Mouse (Mus musculus): Measurements from ENCODE around the gene Snx5. TPM values are rescaled to one million over a fixed set of nuclear protein-coding genes. Genes with fewer than 3 reads are reported as not detected.

The Snx5 gene
- polyA plus RNA-seq, 1 experiment from 2014 or later, result 120 TPM

DNA sequence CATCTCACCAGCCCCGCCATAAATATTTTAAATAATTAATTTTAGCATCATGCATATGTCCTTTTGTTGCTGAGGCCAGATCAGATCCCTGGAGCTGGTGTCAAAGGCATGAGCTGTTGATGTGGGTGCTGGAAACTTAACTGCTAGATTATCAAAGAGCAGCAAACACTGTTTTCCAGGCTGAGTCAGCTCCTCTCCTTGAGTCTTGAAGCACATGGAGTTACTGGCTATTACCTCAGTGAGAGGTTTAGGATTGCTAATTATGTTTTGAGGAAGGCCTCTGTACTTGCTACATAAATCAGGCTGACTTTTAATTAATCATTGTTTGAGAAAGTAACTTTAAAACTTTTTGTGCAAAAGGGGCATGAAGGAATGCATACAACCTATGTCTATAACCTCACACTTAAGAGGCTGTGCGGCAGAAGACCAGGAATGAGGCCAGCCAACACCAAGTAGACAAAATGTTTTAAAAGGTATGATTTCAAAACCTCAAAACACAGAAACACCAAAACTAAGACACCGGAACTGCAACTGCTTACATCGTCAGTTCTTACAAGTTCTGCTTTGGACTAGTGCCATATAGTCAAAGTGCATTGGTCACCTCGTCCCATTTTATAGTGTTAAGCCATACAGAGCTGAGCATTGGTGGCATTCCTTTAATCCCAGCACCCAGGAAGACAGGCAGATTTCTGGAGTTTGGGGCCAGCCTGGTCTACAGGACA lies 6.1 kb downstream of the Snx5 start:
- H3K4me3 ChIP-seq, result no peak overlapping the region
- no peak overlapping the region for H3K27ac ChIP-seq (replicated peaks)
- DNase-seq (ENCODE audit: low spot score), result no peak
- peaks cover 37% of the 10 kb centered on the region for H3K4me1 ChIP-seq
- no peaks in the 10 kb centered on the region for H3K9me3 ChIP-seq (replicated peaks)
- peaks cover 85% of the 10 kb centered on the region for H3K36me3 ChIP-seq
- 85% methylated on average over 5 of the region's 5 CpGs for WGBS
- no peaks in the 10 kb centered on the region for H3K27me3 ChIP-seq (ENCODE audit: low read depth, poor library complexity, severe bottlenecking)

GRCm38 (mm10) chr2:144262837-144263236 lies 7.9 kb downstream of the Snx5 start:
- Histone ChIP-seq H3K36me3 (peaks cover 96% of the 10 kb centered on the region), H3K27me3 (ENCODE audit: low read depth, poor library complexity, severe bottlenecking) (no peaks in the 10 kb centered on the region), H3K9me3 (replicated peaks) (no peaks in the 10 kb centered on the region), H3K4me3 (no peak overlapping the region), H3K27ac (replicated peaks) (no peak overlapping the region), H3K4me1 (peaks cover 22% of the 10 kb centered on the region)
- no peak for DNase-seq (ENCODE audit: low spot score)
- 94% methylated on average over 2 of the region's 2 CpGs for WGBS

GRCm38 (mm10) chr2:144250111-144250510 lies 20.6 kb downstream of the Snx5 start:
- Histone ChIP-seq H3K4me3 (no peak overlapping the region), H3K36me3 (peaks cover 64% of the 10 kb centered on the region), H3K27me3 (ENCODE audit: low read depth, poor library complexity, severe bottlenecking) (no peaks in the 10 kb centered on the region), H3K27ac (replicated peaks) (no peak overlapping the region), H3K4me1 (no peaks in the 10 kb centered on the region; the same call in 1 of the 2 replicates), H3K9me3 (replicated peaks) (no peaks in the 10 kb centered on the region)
- no peak for DNase-seq (ENCODE audit: low spot score)

DNA sequence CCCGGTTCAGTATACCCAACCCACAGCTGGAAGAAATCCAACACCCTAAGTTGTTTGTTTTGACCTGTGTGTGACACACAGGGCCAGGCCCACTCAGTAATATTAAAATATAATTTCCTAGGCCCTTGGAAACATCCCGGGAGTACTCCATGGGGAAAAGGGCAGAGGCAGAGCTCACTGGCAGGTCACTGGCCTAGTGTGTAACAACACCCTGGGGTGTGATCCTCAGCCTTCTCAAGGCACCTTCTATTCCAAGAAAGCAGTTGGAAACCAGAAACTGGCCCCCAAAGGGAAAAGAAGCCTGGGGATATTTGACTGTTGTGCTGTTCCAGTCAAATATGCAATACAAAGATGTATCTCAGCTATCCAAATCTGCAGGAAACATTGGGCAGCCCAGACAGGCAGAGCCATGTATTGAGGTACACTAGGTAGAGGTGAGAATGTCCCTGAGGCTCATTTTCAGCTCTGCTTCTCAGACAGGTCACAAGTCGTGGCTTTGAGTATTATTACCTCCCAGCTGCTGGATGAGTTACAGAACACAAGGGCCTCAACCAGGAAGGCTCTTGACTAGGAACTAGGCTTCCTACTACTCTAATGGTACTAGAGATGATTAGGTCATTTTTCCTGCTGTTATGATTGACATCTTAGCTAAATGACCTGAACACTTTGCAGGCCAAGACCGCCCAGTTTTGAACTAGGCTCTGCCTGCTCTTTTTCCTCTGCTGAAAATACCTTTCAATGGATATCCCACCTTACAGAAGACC lies 21.9 kb downstream of the Snx5 start:
- H3K27me3 ChIP-seq (ENCODE audit: low read depth, poor library complexity, severe bottlenecking), result no peaks in the 10 kb centered on the region
- no peak overlapping the region for H3K4me3 ChIP-seq
- H3K36me3 ChIP-seq, result peaks cover 50% of the 10 kb centered on the region
- no peaks in the 10 kb centered on the region; the same call in 1 of the 2 replicates for H3K4me1 ChIP-seq
- no peak for DNase-seq (ENCODE audit: low spot score)
- H3K27ac ChIP-seq (replicated peaks), result no peak overlapping the region
- 43% methylated on average over 4 of the region's 4 CpGs for WGBS
- H3K9me3 ChIP-seq (replicated peaks), result no peaks in the 10 kb centered on the region

GRCm38 (mm10) chr2:144247337-144247978 lies 23.2 kb downstream of the Snx5 start:
- Histone ChIP-seq H3K27me3 (ENCODE audit: low read depth, poor library complexity, severe bottlenecking) (no peaks in the 10 kb centered on the region), H3K9me3 (replicated peaks) (no peaks in the 10 kb centered on the region), H3K36me3 (peaks cover 37% of the 10 kb centered on the region), H3K4me1 (no peaks in the 10 kb centered on the region; the same call in 1 of the 2 replicates), H3K27ac (replicated peaks) (0 out of 2 replicates have a peak overlapping the region, but pooled peaks have one; percentile 10), H3K4me3 (no peak overlapping the region)
- WGBS, result 54% methylated on average over 5 of the region's 5 CpGs
- DNase-seq (ENCODE audit: low spot score), result no peak

DNA sequence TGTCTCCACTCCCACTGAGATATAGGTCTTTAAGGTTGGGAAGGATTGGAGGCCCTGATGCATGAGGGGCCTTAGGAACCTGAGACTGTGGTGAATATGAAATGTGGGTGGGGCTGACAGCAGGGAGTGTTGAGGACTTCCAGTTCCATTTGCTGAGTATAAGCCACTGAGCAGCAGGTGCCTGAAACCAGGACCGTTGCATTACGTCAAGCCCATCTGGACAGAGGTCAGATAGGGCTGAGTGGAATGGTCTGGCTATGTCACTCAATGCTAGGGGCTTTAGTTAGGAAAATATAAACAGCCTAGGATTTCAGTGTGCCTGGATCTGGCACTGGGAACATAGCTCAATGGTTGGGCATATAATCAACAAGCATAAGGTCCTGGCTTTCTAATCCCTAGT lies 24.4 kb downstream of the Snx5 start:
- Histone ChIP-seq H3K4me1 (no peaks in the 10 kb centered on the region; the same call in 1 of the 2 replicates), H3K27ac (replicated peaks) (no peak overlapping the region), H3K9me3 (replicated peaks) (no peaks in the 10 kb centered on the region), H3K27me3 (ENCODE audit: low read depth, poor library complexity, severe bottlenecking) (no peaks in the 10 kb centered on the region), H3K4me3 (no peak overlapping the region), H3K36me3 (peaks cover 26% of the 10 kb centered on the region)
- DNase-seq (ENCODE audit: low spot score), result no peak
- WGBS, result 91% methylated on average over 2 of the region's 2 CpGs

DNA sequence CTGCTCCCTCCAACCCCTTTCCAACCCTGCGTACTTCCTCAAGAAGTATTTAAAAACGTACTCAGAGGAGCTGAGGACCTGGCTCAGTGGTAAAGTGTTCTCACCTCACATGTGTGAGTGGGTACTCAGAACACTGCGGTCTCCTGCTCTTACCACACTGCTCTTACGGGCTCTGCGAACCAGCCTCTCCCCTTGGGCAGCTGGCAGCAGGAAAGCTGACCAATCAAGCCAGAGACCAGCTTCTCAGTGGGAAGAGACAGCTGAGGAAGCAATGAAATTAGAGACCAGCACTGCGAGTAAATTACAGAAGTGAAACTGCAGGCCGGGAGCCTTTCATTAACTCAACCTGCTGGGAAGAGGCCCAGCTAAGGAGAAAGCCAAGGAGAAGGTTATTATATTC lies 25.2 kb downstream of the Snx5 start:
- Histone ChIP-seq H3K4me1 (no peaks in the 10 kb centered on the region; the same call in 1 of the 2 replicates), H3K27me3 (ENCODE audit: low read depth, poor library complexity, severe bottlenecking) (no peaks in the 10 kb centered on the region), H3K9me3 (replicated peaks) (no peaks in the 10 kb centered on the region), H3K4me3 (no peak overlapping the region), H3K27ac (replicated peaks) (no peak overlapping the region), H3K36me3 (peaks cover 18% of the 10 kb centered on the region)
- WGBS, result 82% methylated on average over 7 of the region's 7 CpGs
- DNase-seq (ENCODE audit: low spot score), result no peak

GRCm38 (mm10) chr2:144240095-144240899 lies 30.4 kb downstream of the Snx5 start:
- no peaks in the 10 kb centered on the region for H3K36me3 ChIP-seq
- WGBS, result 90% methylated on average over 3 of the region's 3 CpGs

GRCm38 (mm10) chr2:144239318-144239717 lies 31.4 kb downstream of the Snx5 start:
- Histone ChIP-seq H3K36me3 (no peaks in the 10 kb centered on the region), H3K27me3 (ENCODE audit: low read depth, poor library complexity, severe bottlenecking) (no peaks in the 10 kb centered on the region), H3K4me3 (no peak overlapping the region), H3K4me1 (0 out of 2 replicates have a peak, but pooled peaks cover 3% of the 10 kb centered on the region), H3K27ac (replicated peaks) (no peak overlapping the region), H3K9me3 (replicated peaks) (no peaks in the 10 kb centered on the region)
- DNase-seq (ENCODE audit: low spot score), result no peak
- 60% methylated on average over 2 of the region's 2 CpGs for WGBS

More at GRCm38 (mm10) chr2:144240095-144240899, 30.4 kb downstream of the Snx5 start:
- no peaks in the 10 kb centered on the region for H3K27me3 ChIP-seq (ENCODE audit: low read depth, poor library complexity, severe bottlenecking)
- no peak overlapping the region for H3K4me3 ChIP-seq
- no peaks in the 10 kb centered on the region for H3K9me3 ChIP-seq (replicated peaks)
- H3K27ac ChIP-seq (replicated peaks), result 0 out of 2 replicates have a peak overlapping the region, but pooled peaks have one; percentile 33
- H3K4me1 ChIP-seq, result 0 out of 2 replicates have a peak, but pooled peaks cover 3% of the 10 kb centered on the region
- DNase-seq (ENCODE audit: low spot score), result no peak

DNA sequence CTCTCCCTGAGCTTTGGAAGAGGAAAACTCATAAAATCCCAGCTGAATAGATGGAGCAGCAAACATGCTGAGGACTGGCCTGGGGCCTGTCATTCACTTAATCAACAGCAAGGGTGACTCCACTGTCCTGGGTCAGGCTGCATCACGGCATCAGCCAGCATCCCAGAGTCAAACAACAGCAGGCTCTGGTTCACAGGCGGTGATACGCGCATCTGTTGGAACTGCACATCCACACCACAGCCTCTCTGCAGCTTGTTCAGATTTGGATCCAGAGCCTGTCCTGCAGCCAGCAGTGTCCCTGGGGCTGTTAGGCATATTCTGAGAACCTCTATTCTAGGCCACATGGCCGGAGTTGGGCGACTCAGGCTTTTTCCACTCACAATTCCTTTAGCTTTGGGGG lies 32.4 kb downstream of the Snx5 start:
- no peak overlapping the region for H3K4me3 ChIP-seq
- no peak overlapping the region for H3K27ac ChIP-seq (replicated peaks)
- WGBS, result 78% methylated on average over 6 of the region's 6 CpGs
- H3K27me3 ChIP-seq (ENCODE audit: low read depth, poor library complexity, severe bottlenecking), result no peaks in the 10 kb centered on the region
- no peak for DNase-seq (ENCODE audit: low spot score)
- 0 out of 2 replicates have a peak, but pooled peaks cover 3% of the 10 kb centered on the region for H3K4me1 ChIP-seq
- H3K36me3 ChIP-seq, result no peaks in the 10 kb centered on the region
- no peaks in the 10 kb centered on the region for H3K9me3 ChIP-seq (replicated peaks)

DNA sequence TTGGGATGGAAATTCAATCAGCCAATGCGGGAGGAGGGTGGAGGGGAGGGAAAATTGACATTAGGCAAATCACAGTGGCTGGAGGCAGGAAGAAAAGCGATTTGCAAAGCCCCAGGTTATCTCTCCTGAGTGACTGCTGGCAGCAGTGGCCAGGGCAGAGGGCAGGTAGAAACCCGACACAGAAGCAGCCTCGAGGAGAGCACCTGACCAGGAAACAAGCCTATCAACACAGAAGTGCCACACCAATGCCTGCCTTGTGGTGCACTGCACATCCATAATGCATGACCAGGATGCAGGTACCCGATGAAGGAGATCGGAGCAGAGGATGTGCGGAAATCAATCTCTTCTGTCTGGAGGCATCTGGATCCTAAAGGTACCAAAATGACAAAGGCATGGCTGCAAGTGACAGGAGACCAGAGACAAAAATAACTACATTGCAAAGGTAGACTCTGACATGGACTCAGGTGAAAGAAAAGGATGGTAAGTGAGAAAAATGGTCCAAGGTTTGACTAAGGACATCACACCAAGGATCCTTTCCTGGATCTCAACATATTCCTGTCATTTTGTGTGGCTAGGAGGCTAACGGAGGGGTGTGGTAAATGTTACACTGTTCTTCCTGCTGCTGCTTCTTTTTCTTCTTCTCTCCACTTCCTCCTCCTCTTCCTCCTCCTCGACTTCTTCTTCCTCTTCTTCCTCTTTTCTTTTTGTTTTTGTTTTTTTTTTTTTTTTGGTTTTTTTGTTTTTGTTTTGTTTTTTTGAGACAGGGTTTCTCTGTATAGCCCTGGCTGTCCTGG lies 33.7 kb downstream of the Snx5 start:
- H3K27me3 ChIP-seq (ENCODE audit: low read depth, poor library complexity, severe bottlenecking), result no peaks in the 10 kb centered on the region
- H3K27ac ChIP-seq (replicated peaks), result no peak overlapping the region
- no peaks in the 10 kb centered on the region for H3K36me3 ChIP-seq
- DNase-seq (ENCODE audit: low spot score), result no peak
- WGBS, result 71% methylated on average over 9 of the region's 9 CpGs
- H3K9me3 ChIP-seq (replicated peaks), result no peaks in the 10 kb centered on the region
- 0 out of 2 replicates have a peak, but pooled peaks cover 3% of the 10 kb centered on the region for H3K4me1 ChIP-seq
- H3K4me3 ChIP-seq, result no peak overlapping the region
